Mouse (Mus musculus): Measurements from ENCODE around the gene Mcf2l.

GRCm38 (mm10) chr8:12977325-12977724, 103.7 kb downstream of the Mcf2l start:
- TF ChIP-seq EP300 (IDR thresholded peaks at IDR 0.05) = no peak
- TF ChIP-seq CTCF (IDR thresholded peaks at IDR 0.05) = no peak

All from lung, postnatal 0 days (tissue).